Mouse (Mus musculus): ENCODE data around the gene Obscn. TPM values are rescaled to one million over a fixed set of nuclear protein-coding genes. Genes with fewer than 3 reads are reported as not detected.
A peak's percentile ranks its signal among the peaks of the same experiment; 100 is the strongest.
"Not testable (repeated sequence)": the region's sequence is repeated elsewhere in the genome, so short reads cannot be mapped to it uniquely, and the experiment has no call there.

Obscn gene
- total RNA-seq, 2 experiments from 2014 or later = 2.2 to 2.4 TPM

- DNase-seq (ENCODE audit: low spot score in 2 of 2) = no peak
Observed at GRCm38 (mm10) chr11:58965001-58965760, 171.0 kb downstream of the Obscn start.

DNA sequence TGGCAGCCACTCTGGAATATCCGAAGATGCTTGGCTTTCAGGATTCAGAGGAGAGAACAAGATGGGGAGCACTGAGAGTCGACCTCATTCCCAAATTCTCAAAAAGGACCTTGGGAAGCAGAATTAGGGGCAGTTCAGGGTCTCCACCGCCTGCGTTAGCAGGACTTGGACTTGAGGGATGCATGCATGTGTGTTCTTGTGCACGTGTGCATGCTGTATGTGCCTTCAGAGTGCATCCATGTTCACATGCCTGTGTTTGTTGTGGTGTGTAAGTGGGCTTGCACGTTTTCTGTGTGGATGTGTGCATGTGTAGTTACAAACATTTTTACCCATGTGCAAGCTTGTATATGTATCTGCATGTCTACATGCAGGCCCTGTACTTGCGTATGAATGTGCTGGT is 172.0 kb downstream of the Obscn start:
- no peak for DNase-seq (ENCODE audit: low spot score in 2 of 2)

DNA sequence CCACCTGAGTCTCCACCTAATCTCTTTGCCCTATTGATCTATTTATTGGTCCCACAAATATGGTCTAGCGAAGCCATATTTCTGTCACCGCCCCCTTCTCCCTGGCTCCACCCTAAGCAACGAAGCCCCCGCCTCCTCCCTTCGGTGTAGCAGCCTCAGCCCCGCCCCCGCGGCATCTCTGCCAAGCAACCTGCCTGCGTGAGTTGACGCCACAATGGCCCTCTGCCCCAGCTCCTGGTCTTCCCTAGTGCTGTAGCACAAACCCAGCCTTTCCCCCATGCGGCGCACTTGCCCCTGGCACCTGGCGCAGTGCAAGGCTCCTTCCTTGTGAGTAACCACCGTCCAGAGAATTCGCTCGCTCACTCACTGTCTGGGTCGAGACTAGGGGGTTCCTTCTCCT is 172.7 kb downstream of the Obscn start:
- no peak for DNase-seq (ENCODE audit: low spot score in 2 of 2)

GRCm38 (mm10) chr11:58961364-58962177 is 174.6 kb downstream of the Obscn start:
- DNase-seq (ENCODE audit: low spot score in 2 of 2) = no peak

DNA sequence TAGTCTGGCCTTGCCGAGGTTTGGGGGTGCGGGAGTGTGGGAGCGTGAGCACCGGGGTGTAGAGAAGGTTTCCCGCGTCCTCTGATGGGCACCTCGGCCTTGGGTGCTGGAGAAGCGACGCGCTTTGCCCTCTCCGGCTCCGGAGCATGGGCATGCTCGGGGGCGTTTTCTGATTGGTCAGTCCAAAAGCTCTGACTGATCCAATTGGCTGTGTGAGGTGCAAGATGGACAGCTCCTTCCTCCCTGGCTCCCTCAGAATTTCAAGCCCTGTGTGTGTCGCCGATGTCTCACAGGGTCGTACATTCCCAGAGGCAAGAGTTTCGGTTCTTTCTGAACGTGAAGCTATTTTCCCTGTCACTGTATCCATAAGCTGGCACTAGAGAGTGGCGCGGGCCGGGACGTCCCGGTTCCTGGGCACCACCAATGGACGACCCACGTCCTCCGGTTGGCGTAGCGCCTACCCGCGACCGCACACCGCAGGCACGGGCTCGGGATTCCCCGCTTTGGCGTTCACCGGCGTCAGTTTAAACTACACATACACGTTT is 176.2 kb downstream of the Obscn start:
- peak; percentile 77 to 80 for DNase-seq (ENCODE audit: low spot score in 2 of 2)

- DNase-seq (ENCODE audit: low spot score in 2 of 2) = no peak
Observed at GRCm38 (mm10) chr11:58959186-58959825, 176.9 kb downstream of the Obscn start.

GRCm38 (mm10) chr11:58958536-58958935 is 177.7 kb downstream of the Obscn start:
- no peak for DNase-seq (ENCODE audit: low spot score in 2 of 2)

DNA sequence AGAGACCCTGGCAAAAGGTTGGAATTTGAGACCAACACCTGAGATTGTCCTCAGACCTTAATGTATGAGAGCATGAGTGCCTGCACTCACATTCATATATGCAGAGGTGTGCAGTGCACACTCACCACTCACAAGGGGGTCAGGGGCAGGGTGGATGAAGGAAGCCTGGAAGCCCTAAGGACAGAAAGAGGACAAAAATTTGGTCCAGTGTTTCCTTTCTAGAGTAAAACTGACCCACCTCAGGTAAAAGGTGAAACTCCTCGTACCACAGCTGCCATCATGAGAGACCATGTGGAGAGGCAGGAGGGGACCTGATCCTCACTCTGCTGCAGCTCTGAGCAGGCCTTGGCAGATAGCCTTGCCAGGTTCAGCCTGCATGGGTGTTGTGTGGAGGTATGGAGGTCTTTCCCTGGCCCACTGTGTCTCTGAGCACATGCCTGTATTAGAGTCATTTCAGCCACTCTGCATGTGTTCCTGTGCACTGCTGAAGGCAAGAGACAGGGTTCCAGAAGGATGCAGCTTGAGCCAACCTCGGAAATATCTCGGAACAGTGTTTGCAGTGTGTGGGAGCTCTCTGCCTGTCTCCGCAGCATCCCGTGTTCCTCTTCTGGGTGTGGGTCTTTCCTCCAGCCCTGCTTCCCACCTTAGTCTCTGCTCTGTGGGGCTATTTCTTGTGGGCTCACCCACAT is 178.8 kb downstream of the Obscn start:
- DNase-seq (ENCODE audit: low spot score in 2 of 2) = no peak

- no peak for DNase-seq (ENCODE audit: low spot score in 2 of 2)
Observed at GRCm38 (mm10) chr11:58955868-58956257, 180.3 kb downstream of the Obscn start.

- DNase-seq (ENCODE audit: low spot score in 2 of 2) = no peak
Observed at GRCm38 (mm10) chr11:58955143-58955867, 180.9 kb downstream of the Obscn start.

GRCm38 (mm10) chr11:58954420-58955142 is 181.6 kb downstream of the Obscn start, which contains the start of the genes Hist3h2a and Trim17:
Hist3h2a (plus strand) TSS chr11:58954685.
Trim17 (plus strand) TSS chr11:58954685.
- DNase-seq (ENCODE audit: low spot score in 2 of 2) = peak; percentile 85 to 99

DNA sequence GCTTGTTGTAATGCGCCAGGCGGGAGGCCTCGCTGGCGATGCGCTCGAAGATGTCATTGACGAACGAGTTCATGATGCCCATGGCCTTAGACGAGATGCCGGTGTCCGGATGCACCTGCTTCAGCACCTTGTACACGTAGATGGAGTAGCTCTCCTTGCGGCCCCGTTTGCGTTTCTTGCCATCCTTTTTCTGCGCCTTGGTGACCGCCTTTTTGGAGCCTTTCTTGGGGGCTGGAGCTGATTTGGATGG is 182.1 kb downstream of the Obscn start:
- DNase-seq (ENCODE audit: low spot score in 2 of 2) = not testable (repeated sequence)

- peak in 1 of 2 experiments; percentile 52 for DNase-seq (ENCODE audit: low spot score in 2 of 2)
Observed at GRCm38 (mm10) chr11:58953351-58954169, 182.6 kb downstream of the Obscn start.

DNA sequence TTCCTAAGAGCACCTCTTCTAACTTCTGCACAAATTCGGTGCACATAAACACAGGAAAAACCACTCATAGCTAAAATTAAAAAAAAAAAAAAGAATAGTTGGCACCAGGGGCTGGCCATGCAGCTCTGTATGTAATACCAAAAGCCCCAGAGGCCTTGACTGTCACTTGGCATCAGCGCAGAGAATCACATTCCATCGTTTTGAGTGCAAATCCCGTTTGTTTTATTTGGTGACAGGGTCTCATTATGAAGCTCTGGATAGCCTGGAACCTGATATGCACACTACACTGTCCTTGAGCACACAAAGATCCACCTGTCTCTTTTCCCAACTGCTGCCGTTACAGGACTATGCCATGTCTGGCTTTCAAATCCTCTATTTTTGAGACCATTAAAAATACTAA is 185.0 kb downstream of the Obscn start:
- DNase-seq (ENCODE audit: low spot score in 2 of 2) = no peak

DNA sequence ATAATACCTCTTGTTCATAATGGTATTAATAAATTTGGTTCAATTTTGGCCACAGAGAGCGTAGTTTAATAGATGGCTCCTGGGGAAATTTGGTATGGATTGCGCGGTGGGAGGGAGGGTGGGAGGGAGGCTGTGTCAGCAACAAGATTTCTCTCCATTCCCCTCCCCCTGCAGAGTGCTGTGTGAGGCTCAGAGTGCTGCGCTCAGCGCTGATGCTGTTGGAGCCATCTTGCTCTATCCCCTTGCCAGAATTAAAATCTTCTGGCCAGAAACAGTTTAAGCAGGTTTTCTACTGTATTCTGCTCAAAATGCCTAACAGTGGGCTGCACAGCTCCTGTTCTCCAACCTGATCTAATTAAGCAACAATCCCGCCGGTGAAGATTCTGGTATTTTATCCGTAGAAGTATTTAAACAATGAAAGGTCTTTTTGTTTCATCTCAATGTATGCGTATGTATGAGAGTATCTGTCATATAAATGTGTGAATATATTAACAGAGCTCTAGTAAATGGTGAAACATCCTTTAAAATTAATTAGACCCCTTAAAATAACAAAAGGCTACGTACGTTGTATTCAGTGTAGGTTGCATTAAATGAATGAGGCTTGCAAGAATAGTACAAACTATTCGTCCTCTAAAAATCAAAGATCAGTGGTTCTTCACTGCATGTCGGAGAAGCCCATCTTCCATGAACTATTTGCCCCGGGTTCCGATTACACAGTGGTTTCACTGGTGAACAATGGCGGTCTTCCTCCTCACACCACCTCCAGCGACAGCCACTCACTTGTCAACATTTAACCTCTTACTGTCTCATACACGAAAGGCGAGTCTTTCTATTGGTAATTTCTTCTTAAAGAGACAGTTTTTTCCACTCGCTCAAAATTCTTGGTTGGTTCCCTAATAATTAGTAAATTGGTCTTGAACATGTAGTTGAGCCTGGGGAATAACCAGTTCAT is 186.4 kb downstream of the Obscn start:
- peak; percentile 55 to 81 for DNase-seq (ENCODE audit: low spot score in 2 of 2)

GRCm38 (mm10) chr11:58948542-58949479 is 187.4 kb downstream of the Obscn start, which contains the start of gene Hist3h2ba:
Hist3h2ba (plus strand) TSS chr11:58948920.
- peak; percentile 76 to 94 for DNase-seq (ENCODE audit: low spot score in 2 of 2)
